Mouse (Mus musculus) heart, embryonic 16.5 days (tissue): Measurements from ENCODE around the gene St6galnac6. TPM values are rescaled to one million over a fixed set of nuclear protein-coding genes. Genes with fewer than 3 reads are reported as not detected.

Source experiments
- ATAC-seq: fragments of 200-750 bp; cut with Nextera tagmentation; replicated peaks from 2 replicates; pipeline ENCODE4 v1.8.0; 2017; ENCODE audit warnings: moderate number of reproducible peaks; ENCODE audit not compliant: insufficient read depth, low FRiP score; ENCODE audit errors: extremely low read depth
- H3K27ac ChIP-seq: fragments of 300-500 bp; sonication (generic); 2 replicates; pipeline ENCODE4 v1.5.1; 2014; ENCODE audit warnings: mild to moderate bottlenecking, low read length, control low read depth, moderate library complexity
- H3K27me3 ChIP-seq: fragments of 300-500 bp; sonication (generic); 2 replicates; pipeline ENCODE4 v1.6.1; 2014; ENCODE audit warnings: low read length, mixed read lengths; ENCODE audit not compliant: control insufficient read depth, insufficient read depth
- H3K36me3 ChIP-seq: fragments of 300-500 bp; sonication (generic); 2 replicates; pipeline ENCODE4 v1.6.1; 2014; ENCODE audit not compliant: control insufficient read depth, insufficient read depth
- H3K4me1 ChIP-seq: fragments of 300-500 bp; sonication (generic); 2 replicates; pipeline ENCODE4 v1.6.1; 2014; ENCODE audit warnings: low read length, mixed read lengths; ENCODE audit not compliant: control insufficient read depth, insufficient read depth
- H3K4me2 ChIP-seq: fragments of 300-500 bp; sonication (generic); 2 replicates; pipeline ENCODE4 v1.6.1; 2014; ENCODE audit warnings: low read depth, mild to moderate bottlenecking, control low read depth, low read length
- H3K4me3 ChIP-seq: fragments of 300-500 bp; sonication (generic); 2 replicates; pipeline ENCODE4 v1.5.1; 2014; ENCODE audit warnings: mild to moderate bottlenecking, control low read depth, low read length
- H3K9ac ChIP-seq: fragments of 300-500 bp; sonication (generic); 2 replicates; pipeline ENCODE4 v1.6.1; 2014; ENCODE audit warnings: low read length, control low read depth
- H3K9me3 ChIP-seq: fragments of 300-500 bp; sonication (generic); replicated peaks from 2 replicates; pipeline ENCODE4 v1.6.1; 2016; ENCODE audit warnings: low read length; ENCODE audit not compliant: control insufficient read depth
- WGBS: fragments of 180-500 bp; shearing (Covaris S2); extraction: QIAGEN DNeasy Blood & Tissue Kit; methylation state at CpG from one replicate; pipeline ENCODE4 v1.1.7; 2014; 5-methylcytosine and 5-hydroxymethylcytosine counted together
- polyA plus RNA-seq: library from polyadenylated mRNA; unstranded; fragments of >200 nt; fragmentation: Nextera tagmentation; extraction: Ambion mirVana; gene quantifications from 2 replicates; pipeline ENCODE4 v1.2.1, GENCODE M21; 2015

The St6galnac6 gene
- polyA plus RNA-seq, 1 experiment from 2014 or later: 33.4 TPM

DNA sequence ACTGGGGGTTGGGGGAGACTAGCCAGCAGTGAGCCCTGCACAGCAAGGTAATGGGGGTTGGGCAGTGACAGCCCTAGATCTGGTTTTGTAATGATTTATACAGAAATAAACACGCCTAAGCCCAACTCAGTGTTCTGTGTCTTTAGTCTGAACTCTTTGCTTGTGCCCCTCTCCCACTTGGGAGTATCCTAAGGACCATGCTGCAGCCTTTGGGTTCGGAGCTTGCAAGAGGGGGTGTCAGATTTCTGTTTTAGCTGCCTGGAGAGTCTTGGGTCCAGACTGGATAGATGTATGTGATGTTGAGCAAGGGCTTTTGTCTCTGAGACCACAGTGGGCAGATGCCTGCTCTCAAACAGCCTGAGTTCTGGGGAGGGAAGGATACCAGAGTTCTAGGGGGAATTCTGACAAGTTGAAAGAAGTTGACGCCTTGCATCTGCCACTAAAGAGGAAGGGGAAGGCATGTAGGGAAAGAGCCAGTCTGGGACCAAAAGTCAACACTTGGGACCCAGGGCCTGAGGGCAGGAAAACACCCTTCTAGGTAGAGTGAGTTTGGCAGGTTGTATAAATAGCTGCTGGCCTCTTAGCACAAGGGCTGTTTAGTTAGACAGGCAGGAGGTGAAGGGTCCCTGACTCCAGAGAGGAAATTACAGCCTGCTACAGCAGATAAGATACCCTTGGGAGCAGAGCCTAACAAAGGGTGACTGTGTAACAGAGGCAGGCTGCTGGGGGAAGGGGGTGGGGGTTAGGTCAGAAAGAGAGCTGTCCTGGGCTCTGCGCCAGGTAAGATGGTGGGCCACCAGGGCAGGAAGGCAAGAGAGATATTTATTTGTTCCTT, 21.4 kb downstream of the St6galnac6 start:
- 15% methylated on average over 4 of the region's 4 CpGs for WGBS
- Histone ChIP-seq H3K9ac (peak overlapping the region; percentile 58), H3K4me3 (no peak overlapping the region), H3K27me3 (no peaks in the 10 kb centered on the region), H3K4me2 (peak overlapping the region; percentile 44), H3K4me1 (peaks cover 40% of the 10 kb centered on the region), H3K9me3 (peaks cover 3% of the 10 kb centered on the region; the same call in 1 of the 2 replicates), H3K36me3 (peaks cover 24% of the 10 kb centered on the region), H3K27ac (peak overlapping the region; percentile 95)
- peak; percentile 86 for ATAC-seq

GRCm38 (mm10) chr2:32621517-32621859, 22.0 kb downstream of the St6galnac6 start, which contains the start of gene Ak1:
Gene Ak1, plus strand, starts transcription at chr2:32621758.
- 13% methylated on average over 7 of the region's 7 CpGs for WGBS
- Histone ChIP-seq H3K4me3 (no peak within 1 kb of the TSS; the same call in 1 of the 2 replicates), H3K27me3 (no peaks in the 10 kb centered on the region), H3K9me3 (peaks cover 3% of the 10 kb centered on the region; the same call in 1 of the 2 replicates), H3K36me3 (peaks cover 23% of the 10 kb centered on the region), H3K9ac (peak within 1 kb of the TSS; percentile 58), H3K4me2 (peak within 1 kb of the TSS; percentile 44), H3K27ac (peak within 1 kb of the TSS; percentile 95), H3K4me1 (peaks cover 43% of the 10 kb centered on the region)
- ATAC-seq: no peak; the same call in 1 of the 2 replicates

GRCm38 (mm10) chr2:32624111-32624748, 24.7 kb downstream of the St6galnac6 start:
- Histone ChIP-seq H3K9ac (no peak overlapping the region), H3K9me3 (no peaks in the 10 kb centered on the region), H3K4me1 (peaks cover 67% of the 10 kb centered on the region), H3K4me3 (no peak overlapping the region), H3K27ac (peak overlapping the region; percentile 99; the same call in 1 of the 2 replicates), H3K36me3 (0 out of 2 replicates have a peak, but pooled peaks cover 1% of the 10 kb centered on the region), H3K4me2 (no peak overlapping the region), H3K27me3 (no peaks in the 10 kb centered on the region)
- ATAC-seq: no peak
- 70% methylated on average over 5 of the region's 5 CpGs for WGBS

DNA sequence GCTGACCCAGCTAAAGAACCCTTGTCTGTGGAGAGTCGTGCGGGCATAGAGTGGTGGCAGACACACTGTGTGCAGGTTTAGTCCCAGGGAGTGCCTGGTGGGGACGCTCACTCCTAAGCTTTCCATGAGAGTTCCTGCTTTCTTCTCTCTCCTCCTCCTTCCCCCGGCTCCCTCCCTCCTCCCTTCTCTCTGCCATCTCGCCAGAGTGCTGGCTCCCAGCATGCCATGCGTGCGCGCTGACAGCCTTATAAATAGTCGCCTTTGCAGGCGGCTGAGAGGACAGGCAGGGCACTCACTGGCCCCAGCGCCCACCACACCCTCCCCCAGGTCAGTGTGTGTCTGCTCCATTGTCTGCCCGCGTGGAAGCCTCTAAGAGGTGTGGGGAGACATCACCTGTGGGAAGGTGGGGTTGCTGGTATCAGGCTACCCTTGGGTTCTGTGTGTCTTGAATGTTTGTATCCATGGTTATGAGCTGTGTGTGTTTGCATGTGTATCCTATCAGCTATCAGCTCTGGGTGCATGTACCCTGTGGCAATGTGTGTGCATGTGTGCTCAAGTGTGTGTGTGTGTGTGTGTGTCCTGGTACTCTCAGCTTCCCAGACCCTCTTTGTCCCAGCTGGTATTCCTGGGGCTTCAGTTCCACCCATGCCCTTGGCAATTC, 25.8 kb downstream of the St6galnac6 start:
- H3K4me3 ChIP-seq: peak overlapping the region; percentile 54
- WGBS: 4% methylated on average over 13 of the region's 13 CpGs
- peak overlapping the region; percentile 75 for H3K4me2 ChIP-seq
- H3K27me3 ChIP-seq: no peaks in the 10 kb centered on the region
- H3K36me3 ChIP-seq: no peaks in the 10 kb centered on the region
- H3K9ac ChIP-seq: peak overlapping the region; percentile 76
- no peaks in the 10 kb centered on the region for H3K9me3 ChIP-seq
- ATAC-seq: peak; percentile 43
- peaks cover 61% of the 10 kb centered on the region for H3K4me1 ChIP-seq
- H3K27ac ChIP-seq: peak overlapping the region; percentile 99

GRCm38 (mm10) chr2:32625873-32626694, 26.6 kb downstream of the St6galnac6 start:
- H3K27me3 ChIP-seq: no peaks in the 10 kb centered on the region
- H3K4me3 ChIP-seq: peak overlapping the region; percentile 54
- no peaks in the 10 kb centered on the region for H3K9me3 ChIP-seq
- peak overlapping the region; percentile 99 for H3K27ac ChIP-seq
- H3K36me3 ChIP-seq: peaks cover 3% of the 10 kb centered on the region
- H3K9ac ChIP-seq: peak overlapping the region; percentile 76
- H3K4me1 ChIP-seq: peaks cover 54% of the 10 kb centered on the region
- WGBS: 25% methylated on average over 5 of the region's 5 CpGs
- ATAC-seq: peak; percentile 67
- peak overlapping the region; percentile 75 for H3K4me2 ChIP-seq

- H3K27me3 ChIP-seq: no peaks in the 10 kb centered on the region
- H3K36me3 ChIP-seq: peaks cover 7% of the 10 kb centered on the region
- H3K4me1 ChIP-seq: peaks cover 47% of the 10 kb centered on the region
- H3K27ac ChIP-seq: peak overlapping the region; percentile 99
- no peak for ATAC-seq
- no peaks in the 10 kb centered on the region for H3K9me3 ChIP-seq
- 57% methylated on average over 20 of the region's 20 CpGs for WGBS
- H3K4me3 ChIP-seq: peak overlapping the region; percentile 54
- H3K4me2 ChIP-seq: peak overlapping the region; percentile 75
- H3K9ac ChIP-seq: peak overlapping the region; percentile 76
These were observed 27.9 kb downstream of the St6galnac6 start for GRCm38 (mm10) chr2:32627266-32628043.

DNA sequence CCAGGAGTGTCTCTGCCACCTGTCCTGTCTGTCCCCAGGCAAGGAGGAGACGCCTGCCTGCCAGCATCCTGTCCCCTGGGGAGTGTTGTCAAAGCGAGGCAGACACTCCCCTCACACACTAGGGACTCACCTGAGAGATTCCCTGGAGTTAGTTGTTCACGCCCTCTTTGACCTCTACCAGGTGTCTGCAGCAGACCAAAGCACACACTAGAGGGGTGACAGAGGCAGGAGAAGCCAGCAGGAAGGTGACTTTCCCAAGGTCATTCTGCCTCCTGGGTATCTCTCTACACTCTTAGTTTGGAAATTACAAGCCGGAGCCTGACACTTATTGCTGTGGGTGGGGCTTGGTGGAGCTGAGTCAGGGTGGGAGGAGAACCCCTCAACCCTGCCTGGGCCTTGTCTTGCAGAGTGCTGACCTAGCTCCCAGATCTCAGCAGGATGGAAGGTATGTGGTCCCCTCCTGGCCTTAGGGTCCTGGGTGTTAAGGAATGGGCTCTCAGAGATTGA, 28.6 kb downstream of the St6galnac6 start:
- Histone ChIP-seq H3K9ac (peak overlapping the region; percentile 76), H3K9me3 (no peaks in the 10 kb centered on the region), H3K27me3 (no peaks in the 10 kb centered on the region), H3K27ac (peak overlapping the region; percentile 99), H3K4me1 (peaks cover 47% of the 10 kb centered on the region), H3K36me3 (peaks cover 10% of the 10 kb centered on the region), H3K4me3 (peak overlapping the region; percentile 54), H3K4me2 (peak overlapping the region; percentile 75)
- 53% methylated on average over 4 of the region's 4 CpGs for WGBS
- 0 out of 2 replicates have a peak, but pooled peaks have one; percentile 1 for ATAC-seq
